Mouse (Mus musculus) left cerebral cortex, postnatal 14 days (tissue): ENCODE results near the gene Dnaaf2. TPM values are rescaled to one million over a fixed set of nuclear protein-coding genes. Genes with fewer than 3 reads are reported as not detected.

Experiments
- DNase-seq, 2 experiments: peaks; one replicate each; pipeline ENCODE4 v3.0.0; 2021 to 2022; ENCODE audit warnings: low spot score in 2 of 2, mixed read lengths in 1 of 2
- intact Hi-C: fragments of 180-260 bp; cut with DNase I; formaldehyde crosslinking; loops from one replicate; pipeline ENCODE4 v1.15.1; 2025
- long read RNA-seq, 2 experiments: library from polyadenylated mRNA; stranded (forward); transcript quantifications; one replicate each; pipeline ENCODE4 v2.0.0; 2021
- total RNA-seq, 2 experiments: library from RNA; stranded (reverse); gene quantifications; 2 replicates each; pipeline ENCODE4 v1.2.3; 2021

Gene Dnaaf2
- 1 to 10 TPM; 1.8 to 2.0 TPM for total RNA-seq
- long read RNA-seq, experiment 1, transcript Dnaaf2-201 (3 exons, 3,390 nt): major isoform, 9 of 9 reads
- long read RNA-seq, experiment 1, partial matches to known transcripts: 0 of 9 reads
- long read RNA-seq, experiment 1, other reads (novel, unspliced or antisense): 0 of 9 reads
- long read RNA-seq, experiment 2, transcript Dnaaf2-201 (3 exons, 3,390 nt): major isoform, 12 of 12 reads
- long read RNA-seq, experiment 2, partial matches to known transcripts: 0 of 12 reads
- long read RNA-seq, experiment 2, other reads (novel, unspliced or antisense): 0 of 12 reads

DNA sequence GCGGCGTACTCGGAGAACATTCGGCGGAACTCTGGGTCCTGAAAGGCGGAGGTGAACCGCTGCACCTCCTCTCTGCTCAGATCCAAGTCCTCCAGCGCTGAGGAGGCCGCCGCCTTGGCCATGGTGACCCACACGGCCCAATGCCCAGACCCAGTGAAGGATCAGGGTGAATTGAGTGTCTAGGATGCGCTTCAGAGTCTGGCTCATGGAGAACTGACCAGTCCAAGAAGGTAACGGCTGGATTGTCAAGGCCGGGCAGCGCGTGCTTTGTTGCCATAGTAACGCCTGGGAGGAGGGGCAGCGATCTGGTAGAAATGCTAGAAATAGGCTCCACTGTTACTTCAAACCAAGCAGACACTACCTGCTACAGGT, at the start of gene Dnaaf2:
Dnaaf2 (minus strand) TSS at position 266 of the 372 bp plus-strand sequence.
- DNase-seq: peak; percentile 66 to 75
- intact Hi-C loops: loop anchor here (2.0 kb wide), 1 partner anchor 99 kb away; the partner anchor contains the start of gene Klhdc2

- DNase-seq: peak; percentile 30 to 74
- intact Hi-C loops: loop anchor here (5.0 kb wide), 1 partner anchor 55 kb away; the partner anchor contains the start of gene Klhdc2
Observed at GRCm38 (mm10) chr12:69241771-69242431, 43.7 kb upstream of the Dnaaf2 start.

GRCm38 (mm10) chr12:69241405-69241770, 43.2 kb upstream of the Dnaaf2 start:
- intact Hi-C loops: loop anchor here (5.0 kb wide), 1 partner anchor 56 kb away; the partner anchor contains the start of gene Klhdc2
- no peak for DNase-seq

DNA sequence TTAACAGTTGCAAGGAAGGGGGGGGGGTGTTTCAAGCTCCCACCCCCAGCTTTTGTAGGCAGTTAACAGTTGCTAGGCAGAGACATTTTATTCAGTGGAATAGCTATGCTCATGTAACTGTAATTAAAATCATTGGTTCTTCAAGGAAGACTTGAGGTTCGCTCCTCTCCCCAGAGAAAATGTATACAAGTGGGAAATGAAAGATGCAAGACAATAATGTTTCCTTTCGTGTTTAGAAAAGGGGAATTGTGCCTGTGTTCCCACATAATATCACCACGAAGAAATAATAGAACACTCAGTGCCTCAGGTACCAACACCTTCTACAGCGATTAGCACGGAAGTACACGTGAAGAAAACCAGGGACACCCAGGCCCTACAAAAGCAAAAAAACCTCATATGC, 42.6 kb upstream of the Dnaaf2 start, which contains the start of gene Klhdc1:
Klhdc1 (plus strand) TSS at position 301 of the 400 bp plus-strand sequence.
- peak in 1 of 2 experiments; percentile 13 for DNase-seq
- intact Hi-C loops: loop anchor here (5.0 kb wide), 1 partner anchor 56 kb away; the partner anchor contains the start of gene Klhdc2

DNA sequence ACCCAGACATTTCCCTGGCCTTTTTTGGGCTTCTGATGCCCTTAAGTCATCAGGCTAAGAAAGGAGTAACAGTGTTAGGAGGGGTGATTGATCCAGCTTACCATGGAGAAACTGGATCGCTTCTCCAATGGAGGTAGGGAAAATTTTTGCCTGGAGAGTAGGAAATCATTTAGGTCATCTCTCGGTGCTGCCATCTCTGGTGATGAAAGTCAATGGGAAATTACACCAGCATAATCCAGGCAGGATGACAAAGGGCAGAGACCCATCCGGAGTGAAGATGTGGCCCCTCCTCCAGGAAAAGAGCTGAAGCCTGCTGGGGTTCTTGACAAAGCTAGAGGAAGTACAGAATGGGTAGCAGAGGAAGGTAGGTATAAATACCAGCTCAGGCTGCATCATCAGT, 40.1 kb upstream of the Dnaaf2 start:
- no peak for DNase-seq
- intact Hi-C loops: no loop called here

DNA sequence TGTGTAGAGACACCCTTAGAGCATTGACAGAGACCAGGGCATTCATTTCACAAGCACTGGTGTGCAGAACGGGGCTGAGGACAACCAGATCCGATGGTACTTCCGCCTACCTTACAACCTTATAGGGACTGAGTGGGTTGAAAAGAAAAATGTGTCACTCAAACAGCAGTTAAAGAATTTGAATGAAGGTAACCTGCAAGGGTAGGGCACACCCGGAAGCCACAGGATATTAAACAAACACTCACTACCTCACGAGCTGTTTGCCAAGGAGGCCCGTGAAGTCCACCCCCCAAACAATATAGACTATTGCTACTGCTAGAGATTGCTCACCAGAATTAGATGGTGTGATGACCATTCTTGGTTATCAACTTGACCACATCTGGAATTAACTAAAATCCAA, 37.6 kb upstream of the Dnaaf2 start:
- DNase-seq: no peak
- intact Hi-C loops: no loop called here

GRCm38 (mm10) chr12:69229251-69229650, 31.0 kb upstream of the Dnaaf2 start:
- DNase-seq: no peak
- intact Hi-C loops: no loop called here

- intact Hi-C loops: no loop called here
- DNase-seq: peak; percentile 73 to 84
Observed at GRCm38 (mm10) chr12:69227776-69228466, 29.7 kb upstream of the Dnaaf2 start, which contains the start of gene Pole2. Gene Pole2 (minus strand): TSS chr12:69228195.

DNA sequence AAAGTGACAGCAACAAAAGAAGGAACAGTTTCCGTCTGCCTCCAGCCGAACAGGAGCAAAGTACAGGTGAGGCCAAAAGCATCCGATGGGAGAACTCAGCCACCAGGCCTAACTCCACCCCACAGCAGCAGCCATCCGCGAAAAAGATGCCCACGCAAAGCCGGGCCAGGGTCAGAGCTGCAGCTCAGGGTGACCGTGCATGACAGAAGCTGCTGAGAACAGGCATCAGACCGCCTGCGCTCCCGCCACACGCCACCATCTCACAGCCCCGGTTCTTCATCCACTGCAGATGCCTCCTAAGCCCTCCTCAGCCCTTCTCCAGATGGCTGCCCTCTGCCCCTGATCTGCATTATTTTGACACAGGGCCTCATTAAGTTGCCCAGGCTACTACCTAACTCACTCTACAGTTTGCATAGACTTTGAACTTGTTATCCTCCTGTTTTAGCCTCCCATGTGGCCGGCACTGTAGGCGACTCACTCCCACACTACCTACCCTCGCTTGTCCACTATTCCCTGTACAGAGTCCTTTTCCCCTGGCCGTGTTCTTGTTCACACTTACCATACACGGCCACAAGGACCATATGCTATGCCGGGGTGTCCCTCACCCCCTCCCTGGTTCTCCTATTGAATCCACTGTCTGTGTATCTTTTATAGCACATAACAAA, 22.5 kb upstream of the Dnaaf2 start:
- DNase-seq: no peak
- intact Hi-C loops: no loop called here

DNA sequence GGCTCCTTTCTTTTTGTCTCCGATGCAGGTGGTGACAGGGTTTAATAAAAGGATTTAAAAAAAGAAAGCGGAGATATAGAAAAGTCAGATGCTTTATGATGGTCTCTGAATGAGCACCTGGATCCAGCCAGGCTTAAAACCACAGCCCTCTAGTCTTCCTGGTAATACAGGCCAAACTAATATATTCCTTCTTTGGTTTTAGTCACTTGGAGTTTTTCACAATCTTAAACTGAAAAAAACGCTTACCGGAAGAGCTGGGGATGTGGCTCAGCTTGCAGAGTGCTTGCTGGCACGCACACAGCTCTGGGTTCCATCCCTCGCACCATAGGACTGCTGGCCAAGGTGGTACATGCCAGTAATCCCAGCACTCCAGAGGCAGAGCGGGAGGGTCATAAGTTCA, 18.4 kb upstream of the Dnaaf2 start:
- DNase-seq: no peak
- intact Hi-C loops: no loop called here

GRCm38 (mm10) chr12:69215000-69215785, 17.0 kb upstream of the Dnaaf2 start:
- peak; percentile 63 to 88 for DNase-seq
- intact Hi-C loops: no loop called here

- intact Hi-C loops: no loop called here
Observed at GRCm38 (mm10) chr12:69214393-69214792, 16.2 kb upstream of the Dnaaf2 start.

GRCm38 (mm10) chr12:69213186-69213777, 15.1 kb upstream of the Dnaaf2 start:
- no peak for DNase-seq
- intact Hi-C loops: no loop called here

More at GRCm38 (mm10) chr12:69214393-69214792, 16.2 kb upstream of the Dnaaf2 start:
- DNase-seq: no peak

- DNase-seq: peak in 1 of 2 experiments; percentile 32
- intact Hi-C loops: no loop called here
Observed at GRCm38 (mm10) chr12:69211057-69211456, 12.8 kb upstream of the Dnaaf2 start.

DNA sequence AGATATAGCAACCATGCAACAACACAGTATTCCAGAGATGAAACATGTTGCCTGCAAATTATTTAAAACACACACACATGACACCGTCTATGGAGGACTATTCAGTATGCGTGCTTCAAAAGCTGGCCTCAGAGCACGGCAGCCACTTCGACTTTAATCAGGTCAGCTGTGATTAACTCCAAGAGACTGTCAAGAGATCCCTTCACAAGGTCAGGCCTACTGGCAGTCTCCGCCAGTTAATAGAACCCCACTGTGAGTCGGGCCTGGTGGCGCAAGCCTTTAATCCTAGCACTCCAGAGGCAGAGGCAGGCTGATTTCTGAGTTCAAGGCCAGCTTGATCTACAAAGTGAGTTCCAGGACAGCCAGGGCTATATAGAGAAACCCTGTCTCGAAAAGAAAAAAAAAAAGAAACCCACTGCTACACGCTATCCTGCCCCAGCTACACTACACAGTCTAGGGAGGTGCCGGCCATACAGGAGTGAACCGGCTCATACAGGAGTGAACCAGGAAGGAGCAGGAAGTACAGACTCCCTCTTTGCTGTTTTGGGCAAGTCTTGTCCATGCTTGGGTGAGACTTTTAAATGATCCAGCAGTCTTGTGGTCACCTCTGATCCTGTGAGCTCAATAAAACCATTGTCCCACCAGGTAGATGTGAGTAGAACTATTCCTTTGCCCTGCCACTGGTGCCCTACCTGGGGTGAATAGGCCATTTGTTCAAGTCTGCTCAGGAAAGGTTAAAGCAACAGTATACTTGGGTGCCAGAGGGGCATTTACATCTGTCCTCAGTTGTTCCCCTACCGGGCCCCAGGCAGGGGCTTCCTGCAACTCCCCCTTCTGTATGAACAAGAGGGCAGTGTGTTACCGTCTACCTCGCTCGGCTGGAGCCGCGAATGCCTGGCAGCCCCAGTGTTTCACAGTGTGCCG, 12.1 kb upstream of the Dnaaf2 start:
- intact Hi-C loops: no loop called here
- DNase-seq: no peak

DNA sequence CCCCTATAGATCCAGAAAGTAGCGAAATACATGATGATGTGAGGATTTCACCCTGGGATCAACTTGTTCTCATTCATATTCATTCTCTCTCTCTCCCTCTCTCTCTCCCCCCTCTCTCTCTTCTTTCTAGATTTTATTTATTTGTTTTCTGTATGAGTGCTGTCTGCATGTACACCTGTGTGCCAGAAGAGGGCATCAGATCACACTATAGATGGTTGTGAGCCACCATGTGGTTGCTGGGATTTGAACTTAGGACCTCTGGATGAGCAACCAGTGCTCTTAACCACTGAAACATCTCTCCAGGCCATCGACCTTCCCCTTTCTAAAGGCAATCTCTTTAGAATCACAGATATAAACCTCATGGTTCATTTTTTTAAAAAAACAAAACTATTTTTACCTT, 10.3 kb upstream of the Dnaaf2 start:
- intact Hi-C loops: no loop called here
- no peak for DNase-seq

DNA sequence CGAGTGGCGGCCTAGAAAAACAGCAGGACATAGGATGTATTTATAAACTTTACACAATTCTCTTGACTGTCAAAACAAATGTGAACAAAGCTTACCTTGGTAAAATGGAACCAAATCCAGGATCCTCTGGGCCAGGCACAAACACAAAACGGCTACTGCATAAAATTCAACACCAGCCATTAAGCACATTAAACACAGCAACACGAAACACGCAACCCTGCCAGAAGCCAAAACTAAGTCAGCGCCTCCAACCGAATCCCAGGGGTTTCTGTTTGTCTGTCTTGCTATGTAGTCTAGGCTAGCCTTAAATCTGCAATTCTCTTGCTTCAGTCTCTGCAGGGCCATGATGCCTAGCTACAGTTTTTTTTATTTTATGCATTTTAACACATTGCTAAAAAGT, 9.7 kb upstream of the Dnaaf2 start:
- DNase-seq: no peak
- intact Hi-C loops: no loop called here
